In genomic region chr3:108584580-108584979, GRCm38 (mm10) we compare ENCODE assay signal across 29 mouse cellular contexts. TPM values are rescaled to one million over a fixed set of nuclear protein-coding genes. Genes with fewer than 3 reads are reported as not detected.
DNase-seq lines count a peak whose midpoint lies in the region; ATAC-seq lines count a peak whose summit lies in the region.
"Had no signal": no experiment of that assay in that cellular context is flagged by ENCODE, and none has a peak within 500 bp of the region (broad histone marks: within the 10 kb centered on the region; RNA-seq: fewer than 3 reads in every experiment).

No protein-coding gene starts in this region.

- no peak overlapping the region for H3K4me3 ChIP-seq in embryonic facial prominence, embryonic 15.5 days (replicated peaks)
- no peak overlapping the region for H3K4me3 ChIP-seq in embryonic facial prominence, embryonic 10.5 days
- H3K4me3 ChIP-seq: gastrocnemius, adult 2 months; heart, embryonic 12.5 days; heart, embryonic 15.5 days had no signal

- ATAC-seq in embryonic facial prominence, embryonic 15.5 days (ENCODE audit: insufficient number of reproducible peaks, low FRiP score, low TSS enrichment, low read depth), result no peak
- ATAC-seq in megakaryocyte progenitor cell, adult 5-6 weeks (replicated peaks; ENCODE audit: poor library complexity), result 0 out of 2 replicates have a peak, but pooled peaks have one; percentile 42
- ATAC-seq: activated CD4-positive, CD25-positive, alpha-beta regulatory T cell, adult 4 months; forebrain, embryonic 14.5 days; forebrain, postnatal 0 days; hindbrain, postnatal 0 days; inflammation-experienced regulatory T-cells, adult 6 months had no signal

- 0 out of 2 replicates have a peak, but pooled peaks cover 3% of the 10 kb centered on the region for H3K36me3 ChIP-seq in embryonic facial prominence, embryonic 15.5 days
- H3K36me3 ChIP-seq in embryonic facial prominence, embryonic 10.5 days (replicated peaks), result peaks cover 8% of the 10 kb centered on the region
- H3K36me3 ChIP-seq: heart, embryonic 15.5 days had no signal

- no peak for DNase-seq in embryonic facial prominence, embryonic 10.5 days (ENCODE audit: low spot score)
- DNase-seq in A20 (ENCODE audit: low read depth, low spot score), result peak; percentile 64
- DNase-seq in urinary bladder, postnatal 14 days (ENCODE audit: low spot score), result no peak
- no peak for DNase-seq in right cerebral cortex, adult 18-20 months
- DNase-seq: adrenal gland, adult 8-10 months; adrenal gland, postnatal 25 days; B cell, adult 2 months; cerebellum, adult 11-12 months; cerebellum, adult 8-10 months; cerebellum, postnatal 10 days; cerebellum, postnatal 36 days; embryo, embryonic 11 days; forebrain, postnatal 0 days; gastrocnemius, adult 2 months; gastrocnemius, postnatal 14 days; heart, adult 18-20 months; heart, postnatal 10 days; heart, postnatal 4 days had no signal

- H3K9me3 ChIP-seq in embryonic facial prominence, embryonic 15.5 days (replicated peaks), result no peaks in the 10 kb centered on the region
- no peaks in the 10 kb centered on the region for H3K9me3 ChIP-seq in embryonic facial prominence, embryonic 10.5 days
- H3K9me3 ChIP-seq: heart, embryonic 12.5 days; heart, embryonic 15.5 days had no signal

- 77% methylated on average over 4 of the region's 4 CpGs for WGBS in embryonic facial prominence, embryonic 15.5 days
- WGBS in embryonic facial prominence, embryonic 10.5 days, result 84% methylated on average over 4 of the region's 4 CpGs

- no peak overlapping the region for H3K4me2 ChIP-seq in embryonic facial prominence, embryonic 15.5 days (replicated peaks)
- H3K4me2 ChIP-seq: heart, embryonic 12.5 days; heart, embryonic 15.5 days; hindbrain, embryonic 14.5 days had no signal

- H3K9ac ChIP-seq in embryonic facial prominence, embryonic 15.5 days, result no peak overlapping the region
- H3K9ac ChIP-seq: forebrain, postnatal 0 days; heart, embryonic 12.5 days; heart, embryonic 15.5 days; hindbrain, embryonic 14.5 days had no signal

- peak overlapping the region; percentile 13; the same call in 1 of the 2 replicates for H3K27ac ChIP-seq in embryonic facial prominence, embryonic 15.5 days (replicated peaks)
- no peak overlapping the region for H3K27ac ChIP-seq in embryonic facial prominence, embryonic 10.5 days (replicated peaks)
- H3K27ac ChIP-seq: gastrocnemius, adult 2 months; heart, embryonic 15.5 days; hindbrain, embryonic 14.5 days; hindbrain, postnatal 0 days had no signal

- no peaks in the 10 kb centered on the region for H3K27me3 ChIP-seq in embryonic facial prominence, embryonic 15.5 days
- no peaks in the 10 kb centered on the region for H3K27me3 ChIP-seq in embryonic facial prominence, embryonic 10.5 days (replicated peaks; ENCODE audit: low read depth, poor library complexity, severe bottlenecking)
- H3K27me3 ChIP-seq: heart, embryonic 12.5 days; heart, embryonic 15.5 days had no signal

- no peaks in the 10 kb centered on the region for H3K4me1 ChIP-seq in embryonic facial prominence, embryonic 15.5 days
- no peaks in the 10 kb centered on the region for H3K4me1 ChIP-seq in embryonic facial prominence, embryonic 10.5 days
- H3K4me1 ChIP-seq: heart, embryonic 12.5 days; heart, embryonic 15.5 days had no signal

RNA-seq across cellular contexts. Expression of gene Wdr47, which starts 6.5 kb away (rescaled TPM):
- polyA plus RNA-seq in embryonic facial prominence, embryonic 15.5 days (2015; fragmentation: Nextera tagmentation; extraction: Ambion mirVana), result 18.0 and 19.9 TPM in 2 replicates
- 11.3 and 14.0 TPM in 2 replicates for polyA plus RNA-seq in embryonic facial prominence, embryonic 10.5 days (2016; fragmentation: Nextera tagmentation; extraction: Ambion mirVana)
- 1.6 and 2.4 TPM in 2 replicates for total RNA-seq in megakaryocyte progenitor cell, adult 5-6 weeks (2015)
- total RNA-seq in megakaryocyte progenitor cell, adult 5-6 weeks (2017), result 4.1 and 8.9 TPM in 2 replicates

RNA-seq across cellular contexts. Expression of gene Taf13, which starts 13.1 kb away (rescaled TPM):
- 43.1 and 51.3 TPM in 2 replicates for polyA plus RNA-seq in embryonic facial prominence, embryonic 15.5 days (2015; fragmentation: Nextera tagmentation; extraction: Ambion mirVana)
- polyA plus RNA-seq in embryonic facial prominence, embryonic 10.5 days (2016; fragmentation: Nextera tagmentation; extraction: Ambion mirVana), result 50.8 and 52.7 TPM in 2 replicates
- 12.9 and 15.6 TPM in 2 replicates for total RNA-seq in megakaryocyte progenitor cell, adult 5-6 weeks (2015)
- total RNA-seq in megakaryocyte progenitor cell, adult 5-6 weeks (2017), result 13.2 and 15.9 TPM in 2 replicates

RNA-seq across cellular contexts. Expression of gene Tmem167b, which starts 22.3 kb away (rescaled TPM):
- 48.6 and 49.6 TPM in 2 replicates for polyA plus RNA-seq in embryonic facial prominence, embryonic 15.5 days (2015; fragmentation: Nextera tagmentation; extraction: Ambion mirVana)
- polyA plus RNA-seq in embryonic facial prominence, embryonic 10.5 days (2016; fragmentation: Nextera tagmentation; extraction: Ambion mirVana), result 31.0 and 33.0 TPM in 2 replicates
- 15.2 and 16.4 TPM in 2 replicates for total RNA-seq in megakaryocyte progenitor cell, adult 5-6 weeks (2015)
- 35.2 and 38.2 TPM in 2 replicates for total RNA-seq in megakaryocyte progenitor cell, adult 5-6 weeks (2017)

RNA-seq across cellular contexts. Expression of gene 5330417C22Rik, which starts 48.2 kb away (rescaled TPM):
- 3.3 and 4.1 TPM in 2 replicates for polyA plus RNA-seq in embryonic facial prominence, embryonic 15.5 days (2015; fragmentation: Nextera tagmentation; extraction: Ambion mirVana)
- 0.40 and 0.64 TPM in 2 replicates for polyA plus RNA-seq in embryonic facial prominence, embryonic 10.5 days (2016; fragmentation: Nextera tagmentation; extraction: Ambion mirVana)
- 0.20 and 0.27 TPM in 2 replicates for total RNA-seq in megakaryocyte progenitor cell, adult 5-6 weeks (2015)
- 0.20 and 0.25 TPM in 2 replicates for total RNA-seq in megakaryocyte progenitor cell, adult 5-6 weeks (2017)
- total RNA-seq: gastrocnemius, adult 2 months had no signal

RNA-seq across cellular contexts. Expression of gene 1700013F07Rik, which starts 50.6 kb away (rescaled TPM):
- 2.8 and 6.1 TPM in 2 replicates for polyA plus RNA-seq in embryonic facial prominence, embryonic 15.5 days (2015; fragmentation: Nextera tagmentation; extraction: Ambion mirVana)
- polyA plus RNA-seq in embryonic facial prominence, embryonic 10.5 days (2016; fragmentation: Nextera tagmentation; extraction: Ambion mirVana), result 0.38 TPM in 1 of 2 replicates, not detected in the other
- total RNA-seq in megakaryocyte progenitor cell, adult 5-6 weeks (2015), result not detected in 2 replicates
- total RNA-seq in megakaryocyte progenitor cell, adult 5-6 weeks (2017), result not detected in 2 replicates
- total RNA-seq: adrenal gland, postnatal 25 days; gastrocnemius, adult 2 months; gastrocnemius, postnatal 14 days; gastrocnemius, postnatal 4 days; heart, adult 18-20 months; heart, postnatal 10 days; heart, postnatal 4 days had no signal
- polyA plus RNA-seq: activated CD4-positive, CD25-positive, alpha-beta regulatory T cell, adult 4 months; embryonic facial prominence, embryonic 11.5 days; heart, embryonic 12.5 days; inflammation-experienced regulatory T-cells, adult 6 months had no signal
